Mouse (Mus musculus) macrophage (primary cell): ENCODE results near the gene Rnf7. TPM values are rescaled to one million over a fixed set of nuclear protein-coding genes. Genes with fewer than 3 reads are reported as not detected.
"Not testable (repeated sequence)": the region's sequence is repeated elsewhere in the genome, so short reads cannot be mapped to it uniquely, and the experiment has no call there.

ENCODE experiments used
- H3K27ac ChIP-seq: fragments of 350-480 bp; formaldehyde crosslinking; 2 replicates; pipeline ENCODE4 v1.9.0; 2021
- H3K36me3 ChIP-seq: fragments of 350-480 bp; formaldehyde crosslinking; 2 replicates; pipeline ENCODE4 v1.9.0; 2021; ENCODE audit errors: inconsistent target
- H3K4me3 ChIP-seq: fragments of 350-480 bp; formaldehyde crosslinking; 2 replicates; pipeline ENCODE4 v1.9.0; 2021; ENCODE audit errors: inconsistent target
- H3K79me2 ChIP-seq: fragments of 350-480 bp; formaldehyde crosslinking; 2 replicates; pipeline ENCODE4 v1.9.0; 2021; ENCODE audit errors: inconsistent target
- WGBS: methylation state at CpG from one replicate; pipeline ENCODE4 v1.1.7; 2026; ENCODE audit warnings: inconsistent platforms; ENCODE audit not compliant: missing documents; 5-methylcytosine and 5-hydroxymethylcytosine counted together
- polyA plus RNA-seq: library from polyadenylated mRNA; stranded (reverse); fragments of 250-400 nt; gene quantifications from 3 replicates; pipeline ENCODE4 v1.2.4, GENCODE M21; 2018; ENCODE audit warnings: inconsistent platforms
- total RNA-seq, 78 experiments: library from RNA; depleted of rRNA; stranded (reverse); fragments of 250-400 nt; gene quantifications; 1 replicate in 9 of 78; 2 replicates in 24 of 78; 3 replicates in 43 of 78; 4 replicates in 2 of 78; pipeline ENCODE4 v1.2.4; 2018; ENCODE audit warnings: inconsistent platforms in 56 of 78

The Rnf7 gene
- total RNA-seq (2018; cell fraction: chromatin; rRNA removed) = 10 to 100 TPM in 17 of 26 experiments, 1 to 10 TPM in 9; 3.3 to 29.2 (median 14.6) TPM
- 100 to 1,000 TPM in 9 of 26 experiments, 10 to 100 TPM in 17; 71.0 to 128 (median 94.6) TPM for total RNA-seq (2018; cell fraction: cytosol; rRNA removed)
- total RNA-seq (2018; cell fraction: nucleus; rRNA removed) = 10 to 100 TPM; 11.7 to 54.8 (median 26.2) TPM
- polyA plus RNA-seq = 113 to 148 TPM (median 123 TPM) in 3 replicates

DNA sequence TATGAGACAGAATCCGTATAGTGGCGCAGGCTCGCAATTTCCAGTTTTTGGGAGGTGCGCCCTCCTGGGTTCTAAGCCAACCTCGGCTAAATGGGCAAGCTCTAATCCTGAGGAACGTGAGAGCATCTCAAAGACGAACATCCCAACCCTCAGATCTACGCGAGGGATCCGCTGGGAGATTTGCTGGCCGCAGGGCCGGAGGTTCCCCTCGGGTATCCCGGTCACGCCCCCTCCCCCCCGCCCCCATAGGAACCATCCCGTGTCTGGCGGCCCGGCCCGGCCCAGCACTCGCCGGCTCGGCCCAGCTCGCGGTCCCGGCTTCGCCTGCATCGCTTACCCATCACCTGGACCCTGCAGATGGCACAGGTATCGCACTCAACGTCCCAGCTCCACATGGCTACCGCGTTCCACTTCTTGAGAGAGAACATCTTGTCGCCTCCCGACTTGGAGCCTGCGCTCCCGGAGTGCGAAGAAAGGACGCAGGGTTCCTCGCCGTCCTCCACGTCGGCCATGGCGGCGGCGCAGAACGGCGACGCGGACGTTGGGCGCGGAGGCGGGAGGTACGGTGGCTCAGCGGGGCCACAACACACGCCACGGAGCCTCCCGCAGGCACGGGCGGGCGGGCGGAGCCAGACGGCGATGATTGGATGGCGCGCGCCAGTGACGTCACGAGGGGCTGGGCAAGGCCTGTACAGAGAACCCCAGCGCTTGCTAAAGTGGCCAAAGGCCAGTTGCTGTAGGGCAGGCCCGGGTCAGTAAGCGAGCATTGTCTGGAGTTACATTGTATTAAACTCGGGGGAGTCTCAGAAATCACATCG, at the start of gene Rnf7:
Gene Rnf7 (minus strand): TSS at position 605 of the 818 bp plus-strand sequence.
- peak within 1 kb of the TSS; percentile 49 for H3K27ac ChIP-seq
- 1% methylated on average over 70 of the region's 74 CpGs for WGBS

DNA sequence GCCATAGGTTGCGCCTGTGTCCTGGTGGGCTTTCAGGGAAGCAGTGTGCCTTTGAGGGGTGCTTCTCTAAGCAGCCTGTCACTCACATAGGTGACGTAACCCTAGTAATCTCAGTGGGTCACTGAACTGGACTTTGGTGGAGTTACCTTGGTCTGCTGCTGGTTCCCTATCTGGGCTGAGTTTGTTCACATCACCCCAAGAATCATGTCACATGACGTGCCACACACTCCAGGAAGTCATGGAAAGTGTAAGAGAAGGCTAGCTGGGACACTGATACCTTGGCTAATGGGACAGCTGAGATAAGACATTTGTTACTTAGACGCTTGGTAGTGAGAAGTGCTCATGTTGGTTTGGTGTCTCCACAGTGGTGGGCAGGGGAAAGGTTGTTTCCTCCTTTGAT, 47.5 kb upstream of the Rnf7 start:
- no peak overlapping the region for H3K27ac ChIP-seq
- no peaks in the 10 kb centered on the region for H3K36me3 ChIP-seq
- no peaks in the 10 kb centered on the region for H3K79me2 ChIP-seq
- no peak overlapping the region for H3K4me3 ChIP-seq
- WGBS = 91% methylated on average over 4 of the region's 4 CpGs

More for the DNA sequence above, at the start of gene Rnf7:
- peak within 1 kb of the TSS; percentile 93 for H3K4me3 ChIP-seq
- H3K36me3 ChIP-seq = peaks cover 5% of the 10 kb centered on the region; the same call in 1 of the 2 replicates
- H3K79me2 ChIP-seq = peaks cover 47% of the 10 kb centered on the region

DNA sequence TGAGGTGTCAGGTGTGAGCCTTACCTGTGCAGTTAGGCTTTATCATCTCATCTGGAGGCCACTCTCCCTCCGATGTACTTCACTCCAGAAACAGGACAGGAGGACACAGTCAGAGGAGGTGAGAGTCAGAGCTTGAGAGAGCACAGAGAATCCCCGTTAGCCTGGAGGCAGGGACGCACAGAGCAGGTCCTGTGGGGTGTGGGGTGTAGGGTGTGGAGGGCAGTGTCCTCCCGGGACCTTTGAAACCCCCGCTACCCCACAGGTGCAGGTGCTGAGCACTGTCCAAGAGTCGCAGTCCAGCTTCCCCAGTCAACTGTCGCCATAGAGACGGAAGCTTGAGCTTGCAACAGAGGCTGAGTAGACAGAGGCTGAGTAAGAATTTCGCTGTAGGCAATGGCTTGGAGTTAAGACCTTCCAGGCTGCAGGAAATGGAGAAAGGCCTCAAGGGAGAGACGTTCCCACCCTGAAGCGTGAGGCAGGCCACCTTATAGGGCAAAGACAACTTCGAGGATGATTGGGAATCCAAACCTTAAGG, 46.6 kb upstream of the Rnf7 start, which contains the start of gene Gm28729:
Gene Gm28729 (minus strand): TSS at position 293 of the 535 bp plus-strand sequence.
- WGBS = 48% methylated on average over 12 of the region's 12 CpGs
- Histone ChIP-seq H3K27ac (no peak within 1 kb of the TSS), H3K79me2 (no peaks in the 10 kb centered on the region), H3K4me3 (no peak within 1 kb of the TSS), H3K36me3 (no peaks in the 10 kb centered on the region)

DNA sequence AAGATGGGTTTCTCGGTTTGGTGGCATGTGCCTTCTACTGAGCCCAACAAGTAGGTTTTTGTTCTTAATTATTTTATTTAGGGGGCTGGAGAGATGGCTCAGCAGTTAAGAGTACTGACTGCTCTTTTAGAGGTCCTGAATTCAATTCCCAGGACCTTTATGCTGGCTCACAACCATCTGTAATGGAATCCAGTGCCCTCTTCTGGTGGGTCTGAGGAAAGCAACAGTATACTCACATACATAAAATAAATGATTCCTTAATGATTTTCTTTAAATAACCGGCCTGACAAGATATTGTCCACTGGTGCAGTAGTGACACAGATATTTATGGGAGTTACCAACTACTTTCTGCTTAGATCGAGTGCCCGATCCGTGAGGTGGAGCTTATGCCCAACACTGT, 44.7 kb upstream of the Rnf7 start:
- Histone ChIP-seq H3K4me3 (no peak overlapping the region), H3K36me3 (no peaks in the 10 kb centered on the region), H3K27ac (no peak overlapping the region), H3K79me2 (no peaks in the 10 kb centered on the region)
- WGBS = 91% methylated on average over 4 of the region's 5 CpGs

DNA sequence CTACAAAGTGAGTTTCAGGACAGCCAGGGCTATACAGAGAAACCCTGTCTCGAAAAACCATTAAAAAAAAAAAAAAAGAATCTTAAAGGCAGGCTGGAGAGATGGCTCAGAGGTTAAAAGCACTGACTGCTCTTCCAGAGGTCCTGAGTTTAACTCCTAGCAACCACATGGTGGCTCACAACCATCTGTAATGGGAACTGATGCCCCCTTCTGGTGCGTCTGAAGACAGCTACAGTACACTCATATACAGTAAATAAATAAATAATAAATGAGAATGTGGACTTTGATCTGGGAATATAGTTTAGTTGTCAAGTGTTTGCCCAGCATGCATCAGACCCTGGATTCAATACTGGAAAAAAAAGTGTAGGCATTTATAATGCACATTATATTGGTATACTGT, 43.1 kb upstream of the Rnf7 start:
- not testable (repeated sequence) for H3K36me3 ChIP-seq, H3K4me3 ChIP-seq, H3K79me2 ChIP-seq, H3K27ac ChIP-seq
- WGBS = 88% methylated on average over 1 of the region's 2 CpGs

DNA sequence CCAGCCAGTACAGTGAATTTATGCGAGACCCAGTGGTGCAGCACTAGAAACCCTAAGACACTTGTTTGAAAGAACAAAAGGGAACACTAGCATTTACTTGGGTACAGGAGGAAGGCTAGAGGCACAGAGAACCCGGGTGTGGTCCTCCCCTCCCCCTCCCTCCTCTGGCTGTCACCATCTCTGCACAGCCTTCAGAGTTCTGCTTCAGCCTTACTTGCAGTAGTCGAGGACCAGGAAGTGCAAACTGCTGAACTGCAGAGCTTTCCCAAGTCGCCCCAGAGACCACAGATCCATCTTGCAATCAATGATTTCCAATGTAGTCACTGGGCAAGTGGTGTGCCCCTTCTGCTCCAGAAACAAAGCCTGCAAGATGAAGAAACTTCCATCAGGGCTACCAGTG, 39.0 kb upstream of the Rnf7 start:
- Histone ChIP-seq H3K36me3 (no peaks in the 10 kb centered on the region), H3K4me3 (no peak overlapping the region), H3K27ac (peak overlapping the region; percentile 5; the same call in 1 of the 2 replicates), H3K79me2 (no peaks in the 10 kb centered on the region)
- WGBS = 19% methylated on average over 4 of the region's 4 CpGs

DNA sequence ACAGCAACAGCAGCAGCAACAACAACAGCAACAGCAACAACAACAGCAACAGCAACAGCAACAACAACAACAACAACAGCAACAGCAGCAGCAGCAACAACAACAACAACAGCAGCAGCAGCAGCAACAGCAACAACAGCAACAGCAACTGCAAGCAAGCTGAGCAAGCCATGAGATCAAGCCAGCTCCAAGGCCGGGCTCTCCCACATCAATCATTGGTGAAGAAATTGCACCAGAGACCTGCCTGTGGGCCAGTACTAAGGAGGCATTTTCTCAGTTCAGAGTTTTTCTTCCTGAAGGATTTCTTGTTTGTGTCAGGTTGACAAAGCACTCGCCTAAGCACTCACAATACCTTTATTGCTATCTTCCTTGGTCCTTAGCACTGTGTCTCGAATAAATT, 38.3 kb upstream of the Rnf7 start:
- H3K79me2 ChIP-seq = no peaks in the 10 kb centered on the region
- peak overlapping the region; percentile 5; the same call in 1 of the 2 replicates for H3K27ac ChIP-seq
- WGBS = 93% methylated on average over 3 of the region's 3 CpGs
- H3K4me3 ChIP-seq = no peak overlapping the region
- H3K36me3 ChIP-seq = no peaks in the 10 kb centered on the region

DNA sequence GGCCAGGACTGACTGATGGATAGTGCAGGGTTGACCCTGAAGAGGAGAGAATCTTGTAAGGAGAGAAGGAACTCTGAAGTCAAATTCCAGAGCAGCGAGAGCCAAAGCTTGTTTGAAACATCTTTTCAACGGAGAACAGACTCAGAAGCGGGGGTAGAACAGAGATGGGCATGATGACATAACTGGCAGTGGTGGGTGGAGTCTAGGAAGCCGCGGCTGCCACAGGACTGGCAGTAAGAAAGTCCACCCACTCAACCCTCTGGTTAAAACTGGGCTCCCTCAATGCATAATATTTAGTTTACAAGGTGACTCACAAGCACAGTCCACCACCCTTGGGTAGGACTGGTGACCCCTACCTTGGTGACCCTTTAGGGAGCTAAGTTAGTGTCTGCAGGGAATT, 37.3 kb upstream of the Rnf7 start:
- H3K79me2 ChIP-seq = no peaks in the 10 kb centered on the region
- no peaks in the 10 kb centered on the region for H3K36me3 ChIP-seq
- H3K27ac ChIP-seq = no peak overlapping the region
- 42% methylated on average over 5 of the region's 5 CpGs for WGBS
- no peak overlapping the region for H3K4me3 ChIP-seq

DNA sequence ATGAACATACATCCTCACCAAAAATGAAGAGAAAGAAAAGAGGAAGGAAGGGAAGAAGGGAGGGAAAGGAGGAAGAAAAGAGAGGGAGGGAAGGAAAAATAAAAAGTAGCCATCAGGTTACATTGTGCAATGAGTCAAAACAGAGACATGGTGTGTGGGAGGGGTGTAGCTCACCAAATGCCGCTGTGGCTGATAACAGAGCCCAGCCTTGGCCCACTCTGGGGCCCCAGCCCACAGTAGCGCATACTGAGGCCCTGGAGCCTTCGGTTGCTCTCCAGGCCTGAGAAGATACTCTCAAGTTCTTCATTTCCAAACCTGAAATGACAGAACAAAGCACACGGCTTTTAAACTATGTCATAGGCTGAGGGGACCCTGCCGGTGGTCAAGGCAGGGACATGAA, 35.8 kb upstream of the Rnf7 start:
- Histone ChIP-seq H3K79me2 (no peaks in the 10 kb centered on the region), H3K36me3 (no peaks in the 10 kb centered on the region), H3K4me3 (no peak overlapping the region), H3K27ac (no peak overlapping the region)
- WGBS = 61% methylated on average over 5 of the region's 5 CpGs

DNA sequence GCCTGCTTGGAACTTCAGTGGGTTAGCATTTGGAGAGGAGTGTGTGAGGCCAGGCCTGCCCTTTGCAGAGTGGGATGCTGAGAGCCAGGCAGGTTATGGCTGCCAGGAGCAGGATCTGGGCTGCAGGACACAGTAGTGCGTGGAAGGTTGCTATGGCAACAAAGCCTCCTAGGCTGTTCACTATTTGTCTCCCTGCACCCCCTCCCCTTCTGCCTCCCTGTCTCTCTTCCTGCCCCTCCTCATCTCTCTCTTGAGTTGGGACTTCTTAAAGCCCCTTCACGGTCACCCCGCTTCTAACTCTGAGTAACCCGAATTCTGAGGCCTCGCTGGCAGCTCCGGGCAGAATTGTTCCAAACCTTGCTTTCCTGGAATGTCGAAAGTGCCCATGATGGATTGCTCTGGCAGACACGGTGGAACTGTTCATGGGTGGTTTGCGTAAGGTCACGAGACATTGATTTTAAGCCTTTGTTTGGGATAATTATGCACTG, 27.6 kb upstream of the Rnf7 start:
- 69% methylated on average over 8 of the region's 10 CpGs for WGBS
- Histone ChIP-seq H3K36me3 (no peaks in the 10 kb centered on the region), H3K27ac (no peak overlapping the region), H3K79me2 (no peaks in the 10 kb centered on the region), H3K4me3 (no peak overlapping the region)

DNA sequence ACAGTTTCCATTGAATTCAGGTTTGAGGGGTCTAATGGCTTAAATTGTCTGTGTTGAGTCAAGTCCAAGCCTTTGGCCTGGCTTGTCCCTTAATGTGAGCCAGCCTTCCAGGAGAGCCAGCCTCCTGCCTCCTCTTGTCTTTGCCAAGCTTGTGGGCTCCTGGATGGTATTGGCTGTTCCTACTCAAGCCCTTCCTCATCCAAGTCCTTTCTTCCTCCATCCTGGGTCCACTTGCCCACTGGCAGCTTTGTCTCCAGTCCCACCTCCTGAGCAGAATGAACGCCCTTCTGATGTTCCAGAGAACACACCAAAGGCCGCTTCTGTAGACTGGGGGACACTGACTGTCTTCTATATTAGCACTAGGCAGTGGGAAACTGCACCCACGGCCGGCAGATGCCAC, 26.7 kb upstream of the Rnf7 start:
- WGBS = 100% methylated on average over 4 of the region's 4 CpGs
- H3K79me2 ChIP-seq = no peaks in the 10 kb centered on the region
- no peak overlapping the region for H3K4me3 ChIP-seq
- no peak overlapping the region for H3K27ac ChIP-seq
- no peaks in the 10 kb centered on the region for H3K36me3 ChIP-seq

DNA sequence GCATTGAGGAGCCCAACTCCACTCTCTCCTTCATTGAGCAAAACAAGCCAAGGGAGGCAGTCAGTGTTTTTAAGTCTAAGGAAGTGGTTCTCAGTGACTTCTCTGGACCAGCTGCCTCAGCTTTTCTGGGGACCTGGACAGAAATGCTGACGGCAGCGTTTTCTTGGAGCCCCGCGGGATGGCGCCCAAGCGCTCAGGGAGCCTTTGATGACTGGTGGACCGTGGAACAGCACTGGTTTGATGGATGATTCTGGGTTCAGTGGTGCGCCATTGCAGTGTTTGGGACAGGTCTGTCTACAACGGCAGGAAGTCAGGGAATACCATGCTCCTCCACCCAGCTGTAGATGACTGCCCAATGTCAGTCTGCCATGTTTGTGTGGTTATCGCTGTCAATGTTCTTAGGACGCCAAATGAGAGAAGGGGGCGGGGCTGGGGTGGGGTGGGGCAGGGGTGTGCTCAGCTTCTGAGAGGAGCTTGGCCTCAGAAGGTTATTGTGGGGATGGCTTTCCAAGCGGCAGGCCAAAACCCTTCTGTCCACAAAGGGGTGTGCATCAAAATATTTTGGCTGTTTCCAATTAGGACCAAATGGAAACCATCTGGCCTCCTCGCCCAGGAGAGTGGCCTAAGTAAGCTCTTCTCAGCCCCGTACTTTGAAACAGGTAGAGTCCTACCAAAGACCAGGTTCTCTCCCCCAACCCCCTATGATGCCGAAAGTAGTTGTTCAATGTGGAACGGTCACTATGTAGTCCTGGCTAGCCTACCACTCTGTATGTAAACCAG, 25.8 kb upstream of the Rnf7 start:
- Histone ChIP-seq H3K4me3 (no peak overlapping the region), H3K79me2 (no peaks in the 10 kb centered on the region), H3K36me3 (no peaks in the 10 kb centered on the region), H3K27ac (no peak overlapping the region)
- WGBS = 92% methylated on average over 17 of the region's 17 CpGs

DNA sequence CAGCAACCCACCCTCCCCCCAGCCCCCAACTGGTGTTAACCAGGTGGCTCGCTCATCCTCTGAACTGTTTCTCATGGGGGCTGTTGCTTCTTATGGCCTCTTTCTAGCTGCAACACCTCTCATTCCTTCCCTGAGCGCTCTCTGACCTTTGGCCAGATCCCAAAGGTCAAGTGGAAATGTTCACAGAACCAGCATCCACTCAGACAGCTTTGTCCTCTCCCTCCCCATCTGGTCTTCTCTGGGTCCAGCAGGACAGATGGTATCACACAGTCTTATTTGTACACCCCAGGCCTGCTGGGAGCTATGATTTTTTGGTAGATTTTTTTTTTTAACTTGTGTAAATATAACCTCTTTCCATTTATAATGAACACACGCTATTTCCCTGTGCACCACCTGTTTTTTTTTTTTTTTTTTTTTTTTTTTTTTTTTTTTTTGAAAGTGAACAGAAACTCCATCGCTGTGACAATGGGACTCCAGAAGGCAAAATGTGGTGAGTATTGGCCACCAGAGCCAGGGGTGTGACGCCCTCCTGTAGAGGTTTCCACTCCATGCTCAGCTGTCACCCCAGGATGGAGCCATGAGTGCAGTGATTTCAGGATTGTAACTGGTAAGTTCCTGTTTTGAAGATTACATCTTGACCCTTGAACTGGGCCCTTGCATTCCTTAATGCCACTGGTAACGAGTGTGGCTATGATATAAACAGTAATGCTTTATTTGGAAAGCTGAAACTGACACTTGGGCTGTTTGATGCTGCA, 24.6 kb upstream of the Rnf7 start:
- Histone ChIP-seq H3K79me2 (no peaks in the 10 kb centered on the region), H3K27ac (no peak overlapping the region), H3K36me3 (no peaks in the 10 kb centered on the region), H3K4me3 (no peak overlapping the region)
- WGBS = 94% methylated on average over 6 of the region's 6 CpGs

DNA sequence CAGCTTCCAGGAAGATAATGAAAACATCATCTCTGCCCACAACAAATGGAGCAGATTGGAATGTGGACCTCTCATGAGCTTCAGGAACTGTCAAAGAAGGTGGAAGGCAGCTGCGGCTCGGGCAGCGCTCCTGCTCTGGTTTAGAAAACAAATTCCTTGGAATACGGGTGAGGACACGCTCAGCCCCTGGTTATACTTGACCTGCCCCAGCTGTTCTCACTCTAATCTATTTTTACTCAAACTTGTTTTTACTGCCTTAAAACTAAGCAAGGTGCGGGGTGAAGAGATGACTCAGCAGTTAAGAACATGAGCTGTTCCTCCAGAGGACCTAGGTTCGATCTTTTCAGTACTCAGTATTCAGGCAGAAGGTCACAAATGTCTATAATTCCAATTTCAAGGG, 22.7 kb upstream of the Rnf7 start:
- Histone ChIP-seq H3K27ac (no peak overlapping the region), H3K4me3 (no peak overlapping the region), H3K36me3 (no peaks in the 10 kb centered on the region), H3K79me2 (no peaks in the 10 kb centered on the region)
- WGBS = 68% methylated on average over 7 of the region's 7 CpGs
